Mouse (Mus musculus): ENCODE data around the gene Slc1a3. TPM values are rescaled to one million over a fixed set of nuclear protein-coding genes. Genes with fewer than 3 reads are reported as not detected.
A peak's percentile ranks its signal among the peaks of the same experiment; 100 is the strongest.
"Not testable (repeated sequence)": the region's sequence is repeated elsewhere in the genome, so short reads cannot be mapped to it uniquely, and the experiment has no call there.

The Slc1a3 gene
- polyA plus RNA-seq, 1 experiment = 101 TPM

GRCm38 (mm10) chr15:8706178-8706577, 4.4 kb downstream of the Slc1a3 start:
- DNase-seq (ENCODE audit: low read depth) = peak; percentile 84
- no peak for TF ChIP-seq POLR2A (IDR thresholded peaks at IDR 0.05; ENCODE audit: borderline replicate concordance, extremely low read depth, insufficient read depth, insufficient read length, poor library complexity, severe bottlenecking)
- no peak for TF ChIP-seq CTCF (IDR thresholded peaks at IDR 0.05; ENCODE audit: borderline replicate concordance, extremely low read depth, insufficient read depth, insufficient read length)

- DNase-seq (ENCODE audit: low read depth) = not testable (repeated sequence)
Observed at GRCm38 (mm10) chr15:8705560-8705959, 5.0 kb downstream of the Slc1a3 start.

- no peak for DNase-seq (ENCODE audit: low read depth)
- TF ChIP-seq CTCF (IDR thresholded peaks at IDR 0.05; ENCODE audit: borderline replicate concordance, extremely low read depth, insufficient read depth, insufficient read length) = no peak
- no peak for TF ChIP-seq POLR2A (IDR thresholded peaks at IDR 0.05; ENCODE audit: borderline replicate concordance, extremely low read depth, insufficient read depth, insufficient read length, poor library complexity, severe bottlenecking)
Observed at GRCm38 (mm10) chr15:8697976-8698375, 12.6 kb downstream of the Slc1a3 start.

GRCm38 (mm10) chr15:8697500-8697899, 13.1 kb downstream of the Slc1a3 start:
- DNase-seq (ENCODE audit: low read depth) = no peak
- TF ChIP-seq POLR2A (IDR thresholded peaks at IDR 0.05; ENCODE audit: borderline replicate concordance, extremely low read depth, insufficient read depth, insufficient read length, poor library complexity, severe bottlenecking) = no peak
- no peak for TF ChIP-seq CTCF (IDR thresholded peaks at IDR 0.05; ENCODE audit: borderline replicate concordance, extremely low read depth, insufficient read depth, insufficient read length)

GRCm38 (mm10) chr15:8690141-8690540, 20.4 kb downstream of the Slc1a3 start:
- DNase-seq (ENCODE audit: low read depth) = not testable (repeated sequence)

- no peak for DNase-seq (ENCODE audit: low read depth)
- TF ChIP-seq CTCF (IDR thresholded peaks at IDR 0.05; ENCODE audit: borderline replicate concordance, extremely low read depth, insufficient read depth, insufficient read length) = no peak
- no peak for TF ChIP-seq POLR2A (IDR thresholded peaks at IDR 0.05; ENCODE audit: borderline replicate concordance, extremely low read depth, insufficient read depth, insufficient read length, poor library complexity, severe bottlenecking)
Observed at GRCm38 (mm10) chr15:8686846-8687245, 23.7 kb downstream of the Slc1a3 start.

- no peak for TF ChIP-seq POLR2A (IDR thresholded peaks at IDR 0.05; ENCODE audit: borderline replicate concordance, extremely low read depth, insufficient read depth, insufficient read length, poor library complexity, severe bottlenecking)
- no peak for TF ChIP-seq CTCF (IDR thresholded peaks at IDR 0.05; ENCODE audit: borderline replicate concordance, extremely low read depth, insufficient read depth, insufficient read length)
Observed at GRCm38 (mm10) chr15:8685506-8685905, 25.1 kb downstream of the Slc1a3 start.

GRCm38 (mm10) chr15:8684263-8684662, 26.3 kb downstream of the Slc1a3 start:
- no peak for TF ChIP-seq CTCF (IDR thresholded peaks at IDR 0.05; ENCODE audit: borderline replicate concordance, extremely low read depth, insufficient read depth, insufficient read length)
- peak; percentile 75 for DNase-seq (ENCODE audit: low read depth)

More at GRCm38 (mm10) chr15:8685506-8685905, 25.1 kb downstream of the Slc1a3 start:
- no peak for DNase-seq (ENCODE audit: low read depth)

- TF ChIP-seq POLR2A (IDR thresholded peaks at IDR 0.05; ENCODE audit: borderline replicate concordance, extremely low read depth, insufficient read depth, insufficient read length, poor library complexity, severe bottlenecking) (no peak), CTCF (IDR thresholded peaks at IDR 0.05; ENCODE audit: borderline replicate concordance, extremely low read depth, insufficient read depth, insufficient read length) (no peak)
- no peak for DNase-seq (ENCODE audit: low read depth)
Observed at GRCm38 (mm10) chr15:8682871-8683270, 27.7 kb downstream of the Slc1a3 start.

- DNase-seq (ENCODE audit: low read depth) = no peak
- TF ChIP-seq POLR2A (IDR thresholded peaks at IDR 0.05; ENCODE audit: borderline replicate concordance, extremely low read depth, insufficient read depth, insufficient read length, poor library complexity, severe bottlenecking) = no peak
Observed at GRCm38 (mm10) chr15:8682421-8682820, 28.1 kb downstream of the Slc1a3 start.

GRCm38 (mm10) chr15:8681971-8682370, 28.6 kb downstream of the Slc1a3 start:
- TF ChIP-seq POLR2A (IDR thresholded peaks at IDR 0.05; ENCODE audit: borderline replicate concordance, extremely low read depth, insufficient read depth, insufficient read length, poor library complexity, severe bottlenecking) = no peak
- no peak for TF ChIP-seq CTCF (IDR thresholded peaks at IDR 0.05; ENCODE audit: borderline replicate concordance, extremely low read depth, insufficient read depth, insufficient read length)
- peak; percentile 19 for DNase-seq (ENCODE audit: low read depth)

GRCm38 (mm10) chr15:8681009-8681408, 29.6 kb downstream of the Slc1a3 start:
- TF ChIP-seq POLR2A (IDR thresholded peaks at IDR 0.05; ENCODE audit: borderline replicate concordance, extremely low read depth, insufficient read depth, insufficient read length, poor library complexity, severe bottlenecking) = no peak
- no peak for TF ChIP-seq CTCF (IDR thresholded peaks at IDR 0.05; ENCODE audit: borderline replicate concordance, extremely low read depth, insufficient read depth, insufficient read length)
- DNase-seq (ENCODE audit: low read depth) = no peak

- TF ChIP-seq POLR2A (IDR thresholded peaks at IDR 0.05; ENCODE audit: borderline replicate concordance, extremely low read depth, insufficient read depth, insufficient read length, poor library complexity, severe bottlenecking) (no peak), CTCF (IDR thresholded peaks at IDR 0.05; ENCODE audit: borderline replicate concordance, extremely low read depth, insufficient read depth, insufficient read length) (no peak)
- DNase-seq (ENCODE audit: low read depth) = no peak
Observed at GRCm38 (mm10) chr15:8676959-8677358, 33.6 kb downstream of the Slc1a3 start.

Data from brain, embryonic 14.5 days (tissue).